ENCODE assay signal across 10 mouse cellular contexts in the genomic region with DNA sequence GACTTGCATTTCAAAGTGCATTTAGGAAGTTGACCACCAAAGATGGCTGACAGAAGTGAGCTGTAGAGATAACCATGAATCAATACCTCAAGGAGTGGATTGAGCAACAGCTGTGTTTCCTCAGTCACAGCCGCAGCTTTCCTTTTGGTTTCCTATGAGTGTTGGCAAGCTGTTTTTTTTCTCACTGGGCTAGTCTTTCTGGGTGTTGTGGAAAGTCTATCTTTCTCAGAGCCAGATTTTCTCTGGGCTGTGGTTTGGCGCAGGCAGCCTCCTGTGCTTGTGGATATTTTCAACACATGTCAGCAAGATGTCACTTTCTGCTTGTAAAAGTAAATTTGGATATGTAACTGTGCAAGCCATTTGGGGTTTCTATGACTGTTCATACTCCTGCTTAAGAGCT.
DNase-seq lines count a peak whose midpoint lies in the region; ATAC-seq and TF ChIP-seq lines count a peak whose summit lies in the region.
"Had no signal": no experiment of that assay in that cellular context is flagged by ENCODE, and none has a peak within 500 bp of the region (broad histone marks: within the 10 kb centered on the region; RNA-seq: fewer than 3 reads in every experiment).

No protein-coding gene starts in this region.

- no peak overlapping the region for H3K4me3 ChIP-seq in intestine, postnatal 0 days (ENCODE audit: low read depth, low read length)
- no peak overlapping the region for H3K4me3 ChIP-seq in intestine, embryonic 16.5 days (ENCODE audit: low read length)
- H3K4me3 ChIP-seq in lung, postnatal 0 days (ENCODE audit: low read depth, low read length) = no peak overlapping the region

- H3K9me3 ChIP-seq in intestine, postnatal 0 days (ENCODE audit: control insufficient read depth) = no peaks in the 10 kb centered on the region
- H3K9me3 ChIP-seq in intestine, embryonic 16.5 days (ENCODE audit: control insufficient read depth, low read length) = no peaks in the 10 kb centered on the region
- no peaks in the 10 kb centered on the region for H3K9me3 ChIP-seq in lung, postnatal 0 days (ENCODE audit: low read length)

- no peaks in the 10 kb centered on the region for H3K27me3 ChIP-seq in intestine, postnatal 0 days (replicated peaks; ENCODE audit: control insufficient read depth, insufficient read depth, low read length)
- H3K27me3 ChIP-seq in intestine, embryonic 16.5 days (replicated peaks; ENCODE audit: control insufficient read depth, insufficient read depth, low read length) = no peaks in the 10 kb centered on the region
- H3K27me3 ChIP-seq in lung, postnatal 0 days (replicated peaks; ENCODE audit: insufficient read depth, low read length) = no peaks in the 10 kb centered on the region

- H3K9ac ChIP-seq in intestine, postnatal 0 days (ENCODE audit: low read depth, low read length) = no peak overlapping the region
- no peak overlapping the region for H3K9ac ChIP-seq in intestine, embryonic 16.5 days (ENCODE audit: low read depth, low read length)
- no peak overlapping the region for H3K9ac ChIP-seq in lung, postnatal 0 days (replicated peaks; ENCODE audit: low read depth)
- H3K9ac ChIP-seq: liver, embryonic 14.5 days had no signal

- no peaks in the 10 kb centered on the region for H3K4me1 ChIP-seq in intestine, postnatal 0 days (replicated peaks; ENCODE audit: control insufficient read depth, insufficient read depth, low read length)
- H3K4me1 ChIP-seq in intestine, embryonic 16.5 days (ENCODE audit: control insufficient read depth, insufficient read depth, low read length) = no peaks in the 10 kb centered on the region
- no peaks in the 10 kb centered on the region for H3K4me1 ChIP-seq in lung, postnatal 0 days (ENCODE audit: insufficient read depth, low read depth, low read length)

- TF ChIP-seq CTCF in intestine, postnatal 0 days (IDR thresholded peaks at IDR 0.05; ENCODE audit: low read depth) = no peak
- no peak for TF ChIP-seq CTCF in brain, embryonic 14.5 days (IDR thresholded peaks at IDR 0.05; ENCODE audit: borderline replicate concordance, extremely low read depth, insufficient read depth, insufficient read length)
- no peak for TF ChIP-seq CTCF in lung, postnatal 0 days (IDR thresholded peaks at IDR 0.05)

- peak; percentile 91 for DNase-seq in 3T3-L1 (ENCODE audit: low read depth, low spot score)
- peak; percentile 72 for DNase-seq in brain, embryonic 14.5 days (ENCODE audit: low read depth)
- DNase-seq in lung, postnatal 0 days (ENCODE audit: low spot score) = peak; percentile 34
- DNase-seq in gastrocnemius, adult 18-20 months (ENCODE audit: low spot score) = no peak
- no peak for DNase-seq in kidney, adult 11 months
- DNase-seq: adrenal gland, adult 8-10 months; cerebellum, adult 2 months had no signal

- no peak overlapping the region for H3K27ac ChIP-seq in intestine, postnatal 0 days (ENCODE audit: low read depth, low read length)
- no peak overlapping the region for H3K27ac ChIP-seq in intestine, embryonic 16.5 days (ENCODE audit: low read length)
- no peak overlapping the region for H3K27ac ChIP-seq in lung, postnatal 0 days (ENCODE audit: low read length)
- H3K27ac ChIP-seq: liver, embryonic 14.5 days had no signal

- ATAC-seq in intestine, postnatal 0 days = 0 out of 2 replicates have a peak, but pooled peaks have one; percentile 48
- no peak for ATAC-seq in intestine, embryonic 16.5 days
- no peak for ATAC-seq in lung, postnatal 0 days

- WGBS in intestine, postnatal 0 days = 52% methylated on average over 2 of the region's 2 CpGs
- 50% methylated on average over 2 of the region's 2 CpGs for WGBS in intestine, embryonic 16.5 days
- 33% methylated on average over 2 of the region's 2 CpGs for WGBS in lung, postnatal 0 days

- no peak overlapping the region for H3K4me2 ChIP-seq in intestine, postnatal 0 days (replicated peaks; ENCODE audit: low read depth)
- H3K4me2 ChIP-seq in intestine, embryonic 16.5 days (ENCODE audit: low read depth, low read length) = no peak overlapping the region
- H3K4me2 ChIP-seq in lung, postnatal 0 days (replicated peaks; ENCODE audit: low read depth, low read length) = no peak overlapping the region

- no peaks in the 10 kb centered on the region for H3K36me3 ChIP-seq in intestine, postnatal 0 days (ENCODE audit: control insufficient read depth, insufficient read depth)
- no peaks in the 10 kb centered on the region for H3K36me3 ChIP-seq in intestine, embryonic 16.5 days (ENCODE audit: control insufficient read depth, insufficient read depth, low read length)
- H3K36me3 ChIP-seq in lung, postnatal 0 days (ENCODE audit: insufficient read depth, low read length) = no peaks in the 10 kb centered on the region

- TF ChIP-seq POLR2A in brain, embryonic 14.5 days (IDR thresholded peaks at IDR 0.05; ENCODE audit: borderline replicate concordance, extremely low read depth, insufficient read depth, insufficient read length, poor library complexity, severe bottlenecking) = no peak

- TF ChIP-seq EP300 in lung, postnatal 0 days (IDR thresholded peaks at IDR 0.05) = no peak

Comparison
In these comparisons a context has a peak if more than half of its experiments do, and no peak if none do; other contexts are left out.
1. DNase-seq: peak in 3T3-L1 (single experiment), brain, embryonic 14.5 days (single experiment) and lung, postnatal 0 days (single experiment); none in gastrocnemius, adult 18-20 months (single experiment) and kidney, adult 11 months (single experiment).